Mouse (Mus musculus) Muller cell, postnatal 12 days (primary cell): Measurements from ENCODE around the gene Ephb4.

ENCODE experiments used
- DNase-seq: peaks from one replicate; pipeline ENCODE4 v3.0.0-alpha.2; 2015; ENCODE audit errors: inconsistent ontology term

Gene Ephb4

DNA sequence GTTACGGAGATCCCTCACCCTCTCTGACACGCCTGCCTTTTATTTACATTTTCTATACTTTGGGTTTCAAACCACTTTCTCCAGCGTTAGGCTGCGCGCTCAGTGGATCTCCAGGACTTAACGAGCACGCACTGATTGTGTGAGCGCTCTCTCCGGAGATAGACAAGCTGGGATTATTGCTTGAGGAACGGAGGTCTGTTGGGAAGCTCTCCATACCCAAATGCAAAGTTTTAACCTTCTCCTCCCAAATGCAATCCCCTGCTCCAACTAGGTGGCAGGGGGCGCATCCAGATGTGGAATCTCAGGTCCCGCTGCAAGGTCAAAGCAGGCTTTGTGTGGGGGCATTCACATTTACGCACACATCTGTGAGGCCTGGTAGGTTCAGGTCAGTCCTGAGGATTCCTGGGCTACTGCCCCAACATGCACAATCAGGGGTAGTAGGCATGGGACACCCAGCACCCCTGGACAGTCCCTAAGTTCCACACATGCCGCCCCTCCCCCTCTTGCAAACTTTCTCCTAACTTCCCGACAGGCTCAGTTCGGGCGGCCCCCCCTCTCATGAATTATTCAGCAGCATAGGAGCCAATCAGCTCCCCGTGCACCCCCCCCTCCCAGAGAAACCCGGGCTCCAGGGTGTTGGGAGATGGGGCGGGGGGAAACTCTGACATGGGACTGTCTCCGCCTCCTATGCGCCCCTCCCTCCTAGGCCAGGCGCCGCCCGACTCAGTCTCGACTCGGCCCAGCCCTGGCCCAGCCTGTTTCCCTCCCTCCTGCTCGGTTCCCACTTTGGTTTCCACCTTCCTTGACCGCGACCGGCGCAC lies at the start of gene Ephb4:
Gene Ephb4 (plus strand): TSS at position 726 of the 821 bp plus-strand sequence.
- DNase-seq: peak; percentile 98

DNA sequence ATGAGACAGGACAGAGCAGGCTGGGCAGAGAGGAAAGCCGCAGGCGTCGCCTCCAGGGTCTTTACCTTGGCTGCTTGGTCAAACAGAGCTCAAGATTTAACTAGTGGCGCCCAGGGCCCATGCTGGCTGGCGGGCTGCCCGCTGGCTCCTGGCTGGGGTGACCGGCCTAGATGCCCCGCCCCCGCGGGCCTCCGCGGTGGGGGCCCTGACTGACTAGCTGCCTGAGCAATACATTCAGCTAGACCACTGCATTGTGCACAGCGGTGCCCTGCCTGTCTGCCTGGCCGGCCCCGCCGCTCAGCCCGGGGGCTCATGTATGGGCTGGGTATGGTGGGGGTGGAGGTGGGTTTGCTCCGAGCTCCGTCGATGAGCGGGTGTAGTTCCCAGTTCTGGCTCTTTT lies 48.7 kb upstream of the Ephb4 start:
- peak; percentile 59 for DNase-seq

DNA sequence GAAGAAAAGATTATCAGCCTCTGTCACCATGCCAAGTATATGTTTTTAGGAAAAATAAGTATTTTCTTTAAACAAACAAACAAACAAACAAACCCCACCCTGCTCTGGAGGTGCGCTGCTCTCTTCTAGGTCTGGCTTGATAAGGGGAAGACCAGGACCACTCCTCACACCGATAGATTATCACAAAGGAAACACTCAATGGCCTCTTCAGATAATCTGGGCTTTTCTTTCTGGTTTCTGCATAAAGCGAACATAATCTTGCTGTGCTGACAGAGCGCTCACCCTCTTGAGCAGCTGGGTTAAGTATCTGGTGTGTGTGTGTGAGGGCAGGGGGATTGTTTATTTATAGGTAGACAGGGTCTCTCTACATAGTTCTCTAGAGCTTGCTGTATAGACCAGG lies 46.3 kb upstream of the Ephb4 start:
- no peak for DNase-seq

DNA sequence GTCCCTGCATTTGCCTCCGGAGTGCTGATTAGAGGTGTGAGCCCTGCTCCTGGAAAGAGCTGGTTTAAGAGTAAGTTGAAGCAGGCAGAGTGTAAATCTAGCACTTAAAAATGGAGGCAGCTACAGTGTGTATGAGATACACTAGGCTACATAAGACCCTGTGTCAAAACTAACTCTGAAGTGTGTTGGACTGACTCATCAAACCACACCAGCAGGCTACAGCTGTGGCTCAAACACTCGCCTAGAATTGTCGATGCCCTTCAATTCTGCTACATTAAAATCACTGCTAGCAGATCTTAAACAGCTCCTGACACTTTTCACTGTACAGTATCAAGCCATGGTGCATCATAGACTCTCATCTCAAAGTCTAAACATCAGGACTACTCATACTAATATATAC lies 45.7 kb upstream of the Ephb4 start:
- no peak for DNase-seq

DNA sequence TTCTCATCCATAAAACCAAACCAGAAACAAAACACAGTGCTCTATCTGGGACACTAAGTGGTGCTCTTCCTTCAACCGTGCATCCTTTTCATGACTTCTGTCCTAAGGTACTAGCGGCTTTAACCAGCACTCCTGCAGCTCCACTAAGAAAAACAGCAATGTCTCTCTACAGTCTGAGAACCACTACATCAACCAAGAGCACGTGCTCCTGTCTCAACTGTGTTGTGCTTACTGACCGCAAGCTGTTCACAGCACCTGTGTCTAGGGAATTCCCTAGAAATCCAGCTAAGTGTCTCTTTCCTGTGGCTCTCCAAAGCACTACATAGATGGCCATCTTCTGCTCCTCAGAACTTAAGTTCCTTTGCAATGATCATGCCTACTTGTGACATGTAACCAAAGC lies 45.1 kb upstream of the Ephb4 start:
- DNase-seq: no peak

DNA sequence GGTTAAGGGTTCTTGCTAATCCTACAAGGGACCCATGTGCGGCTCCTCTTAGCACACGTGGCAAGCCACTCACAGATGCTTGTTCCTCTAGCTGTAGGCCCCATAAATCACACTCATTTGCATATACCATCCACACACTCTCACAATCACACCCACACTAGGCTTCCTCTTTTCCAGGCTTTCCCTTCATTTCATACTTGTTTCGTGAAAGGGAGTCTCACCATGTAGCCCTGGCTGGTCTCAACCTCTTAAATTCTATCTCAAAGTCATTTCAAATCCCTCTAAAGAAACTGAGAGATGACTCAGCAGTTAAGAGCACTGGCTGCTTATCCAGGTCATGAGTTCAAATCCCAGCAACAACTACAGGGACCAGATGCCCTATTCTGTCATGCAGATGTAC lies 44.1 kb upstream of the Ephb4 start:
- no peak for DNase-seq

DNA sequence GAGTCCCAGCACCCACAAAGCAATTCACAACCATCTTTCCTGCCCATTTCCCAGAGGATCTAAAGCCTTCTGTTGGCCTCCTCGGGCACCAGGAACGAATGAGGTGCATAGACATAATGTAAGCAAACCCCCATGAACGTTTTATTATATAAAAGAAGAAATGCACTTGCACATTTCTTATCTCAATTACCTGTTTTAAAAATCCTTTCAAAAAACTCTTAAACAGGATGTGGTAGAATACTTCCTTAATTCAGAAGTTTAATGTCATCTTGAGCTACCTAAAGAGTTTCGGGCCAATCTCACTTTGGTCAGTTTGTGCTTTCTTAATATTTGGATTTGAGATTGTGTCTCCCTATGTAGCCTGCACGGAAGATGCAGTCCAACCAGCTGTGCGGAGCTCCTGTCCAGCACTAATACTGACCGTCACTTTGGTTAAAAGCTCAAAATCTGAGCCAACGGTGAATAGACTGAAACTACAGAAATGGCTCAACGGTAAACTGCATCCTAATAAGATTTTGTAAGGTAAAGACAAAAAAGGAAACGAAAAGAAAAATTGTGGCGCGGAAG lies 43.4 kb upstream of the Ephb4 start:
- no peak for DNase-seq

DNA sequence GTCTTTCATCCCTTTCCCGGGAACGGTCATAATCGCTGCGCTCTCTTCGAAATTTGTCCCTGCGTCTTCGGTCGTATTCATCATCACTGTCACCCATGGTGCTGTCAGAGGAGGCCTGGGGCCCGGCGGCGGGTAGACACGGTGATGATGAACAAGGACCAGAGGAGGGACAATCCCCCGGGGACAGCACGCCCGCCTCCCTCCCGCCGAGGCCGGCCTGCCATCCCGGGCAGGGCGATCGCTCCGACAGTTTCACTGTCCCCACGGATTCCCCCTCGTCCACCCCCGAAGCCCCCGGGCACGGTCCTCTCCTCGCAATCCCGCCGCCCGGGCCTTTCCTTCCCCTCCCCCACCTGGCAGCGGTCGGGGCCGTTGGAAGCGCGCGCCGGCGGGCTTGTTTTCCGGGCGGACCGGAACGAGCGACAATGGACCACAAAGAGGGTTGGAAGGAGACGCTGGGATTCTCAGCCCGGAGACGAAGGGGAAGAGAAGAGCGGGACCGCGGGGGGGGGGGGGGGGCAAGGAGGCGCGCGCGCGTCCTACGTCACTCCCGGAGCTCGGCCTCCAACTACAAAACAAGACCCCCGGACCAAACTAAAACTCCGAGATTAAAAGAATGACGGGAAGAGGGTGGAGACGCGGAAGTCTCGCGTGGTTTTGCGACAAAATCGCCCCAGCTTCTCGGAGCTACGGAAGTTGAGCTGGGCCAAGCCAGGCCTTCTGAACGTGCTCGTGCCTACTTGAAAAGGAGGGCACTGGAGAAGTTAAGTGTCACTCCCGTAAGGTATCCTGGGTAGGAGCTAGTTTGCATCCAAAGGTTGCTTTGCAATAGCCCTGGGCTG lies 42.6 kb upstream of the Ephb4 start, which contains the start of gene Srrt:
Gene Srrt (minus strand): TSS at position 604 of the 842 bp plus-strand sequence.
- peak; percentile 97 for DNase-seq

DNA sequence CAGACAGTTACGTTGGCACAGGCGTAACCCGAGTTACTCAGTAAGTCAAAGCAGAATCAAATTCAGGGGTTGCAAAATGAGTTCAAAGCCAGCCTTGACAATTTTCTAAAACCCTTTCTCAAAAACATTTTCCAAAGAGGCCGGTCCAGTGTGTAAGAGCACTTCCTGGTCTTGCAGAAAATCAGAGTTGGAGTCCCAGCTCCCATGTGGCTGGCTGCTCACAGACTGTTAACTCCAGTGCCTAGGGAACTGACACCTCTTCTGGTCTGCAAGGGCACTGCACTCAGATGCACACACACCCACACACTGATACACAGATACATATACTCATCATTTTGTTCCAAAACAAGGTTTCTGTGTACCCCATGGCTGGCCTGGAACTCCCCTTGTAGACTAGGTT lies 41.6 kb upstream of the Ephb4 start:
- no peak for DNase-seq

DNA sequence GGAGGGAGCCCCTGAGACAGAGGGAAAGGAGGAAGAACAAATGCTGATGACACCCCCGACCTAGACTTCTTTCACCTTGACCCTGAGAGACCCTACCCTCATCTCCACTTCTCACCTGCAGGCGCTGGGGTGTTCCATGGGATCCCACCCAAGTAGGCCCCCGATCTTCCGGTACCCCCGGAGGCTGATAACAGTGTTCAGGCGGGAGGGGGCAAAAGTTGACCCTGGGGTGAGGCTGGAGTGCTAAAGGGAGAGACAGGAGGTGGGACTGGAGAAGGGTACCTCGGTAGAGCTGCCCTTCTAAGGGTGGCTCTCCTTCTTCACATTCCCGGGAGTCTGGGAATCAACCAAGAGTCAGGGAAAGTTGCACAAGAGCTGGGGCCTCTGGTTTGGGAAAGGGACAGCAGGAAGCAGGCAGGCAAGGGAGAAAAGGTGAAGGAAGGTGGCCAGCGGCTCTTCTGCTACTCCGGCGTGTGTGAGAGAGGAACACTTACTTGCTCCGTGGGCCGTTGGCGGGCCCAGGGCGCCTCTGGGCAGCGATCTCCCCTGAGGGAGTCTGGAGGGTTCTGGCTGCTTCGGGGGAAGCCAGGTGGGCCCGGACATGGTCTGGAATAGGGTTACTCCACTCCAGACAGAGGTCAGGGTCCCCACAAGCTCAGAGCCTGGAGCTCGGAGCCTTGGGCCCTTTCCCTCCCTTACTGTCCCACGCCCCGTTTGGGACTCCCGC lies 36.3 kb upstream of the Ephb4 start:
- DNase-seq: no peak

DNA sequence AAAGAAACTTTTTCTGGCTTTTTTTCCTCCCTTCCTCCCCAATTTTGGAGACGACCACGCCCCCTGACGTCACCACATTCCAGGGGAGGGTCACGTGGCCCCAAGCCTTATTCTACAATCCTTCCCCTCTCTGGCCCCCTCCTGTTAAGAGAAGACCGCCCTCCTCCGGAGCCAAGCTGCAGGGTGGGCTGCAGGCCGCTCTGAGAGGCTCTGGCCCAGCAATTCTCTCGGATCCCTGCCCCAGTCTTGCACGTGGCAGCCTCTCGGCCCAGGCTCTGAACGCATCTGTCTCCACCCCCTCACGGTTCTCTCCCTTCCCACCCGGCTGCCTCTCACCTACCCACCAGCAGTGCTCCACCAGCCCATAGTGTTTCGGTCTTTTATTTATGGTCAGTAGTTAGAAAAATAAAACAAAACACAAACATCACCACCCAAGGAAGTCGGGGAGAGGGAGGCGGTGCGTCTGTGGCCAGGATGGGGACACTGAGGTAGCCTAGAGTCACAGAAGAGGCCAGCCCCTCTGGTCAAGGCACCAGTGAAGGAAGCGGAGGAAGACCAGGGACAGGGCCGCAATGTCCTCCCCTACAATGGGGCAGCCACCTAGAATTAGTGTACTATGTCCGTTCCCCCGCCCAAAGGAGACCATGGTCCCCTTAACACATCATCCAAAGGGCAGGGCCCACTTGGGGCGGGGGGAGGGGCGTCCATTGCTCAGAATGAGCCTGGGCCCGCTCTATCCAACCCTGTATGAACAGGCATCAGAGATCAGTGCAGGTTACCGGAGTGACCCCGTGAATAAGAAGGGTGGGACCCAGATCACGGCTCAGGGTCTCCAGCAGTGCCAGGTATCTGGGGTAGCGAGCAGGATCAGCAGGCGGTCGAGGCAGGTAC lies 35.5 kb upstream of the Ephb4 start, which contains the start of gene Trip6:
Gene Trip6 (minus strand): TSS at position 212 of the 891 bp plus-strand sequence.
- DNase-seq: peak; percentile 97

DNA sequence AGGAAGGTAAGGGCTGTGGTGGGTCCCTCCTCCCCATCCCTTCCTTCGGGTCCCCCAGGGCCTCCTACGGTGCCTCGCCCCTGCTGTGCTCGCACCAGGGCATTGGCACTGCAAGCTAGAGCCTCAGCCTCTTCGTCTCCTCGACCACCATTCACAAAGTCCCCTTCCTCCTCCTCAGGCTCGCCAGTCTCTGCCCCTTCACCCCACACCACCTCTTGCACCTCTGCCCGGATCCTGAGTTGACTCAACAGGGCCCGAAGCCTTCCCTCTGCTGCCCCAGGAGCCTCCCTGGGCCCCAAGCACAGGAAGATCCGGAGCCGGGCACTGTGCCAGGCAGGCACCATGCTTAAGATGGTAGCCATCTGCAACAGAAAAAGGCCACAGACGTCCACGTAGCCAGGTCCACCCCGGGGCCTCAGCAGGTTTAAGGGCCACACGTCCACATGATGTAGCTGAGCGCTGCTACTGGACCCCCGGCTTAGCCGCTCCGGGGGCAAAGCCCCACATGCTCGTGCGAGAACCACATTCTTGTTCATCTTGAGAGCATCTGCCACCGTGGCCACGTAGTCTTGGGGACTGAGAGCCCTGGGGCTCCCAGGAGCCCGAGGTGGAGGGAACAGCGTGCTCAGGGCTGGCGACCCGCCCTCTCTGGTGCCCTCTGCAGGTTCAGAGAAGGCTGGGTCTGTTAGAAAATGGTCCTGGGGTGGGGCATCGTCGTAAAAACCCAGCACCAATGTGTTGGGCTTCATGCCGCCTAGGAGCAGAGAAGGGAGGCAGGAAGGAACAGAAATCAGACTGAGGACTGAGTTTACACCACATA lies 34.6 kb upstream of the Ephb4 start:
- DNase-seq: no peak

DNA sequence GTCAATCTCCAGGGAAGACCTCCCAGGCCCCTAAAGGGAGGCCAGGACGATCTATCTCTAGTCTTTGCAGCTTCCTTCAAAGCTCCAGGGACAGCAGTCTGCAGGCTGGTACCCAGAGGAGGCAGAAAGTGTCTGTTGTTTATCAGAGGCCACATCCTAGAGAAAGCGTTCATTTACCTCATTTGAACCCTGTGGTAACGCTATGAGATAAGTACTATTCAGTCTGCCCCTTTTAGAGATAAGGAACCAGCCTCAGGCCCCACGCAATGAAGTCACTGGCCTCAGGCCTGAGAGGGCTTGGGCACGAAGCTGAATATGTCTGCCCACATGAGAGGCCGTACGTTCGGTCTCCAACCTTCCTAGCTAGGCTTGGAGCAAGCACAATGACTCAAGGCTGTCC lies 32.5 kb upstream of the Ephb4 start:
- DNase-seq: no peak

DNA sequence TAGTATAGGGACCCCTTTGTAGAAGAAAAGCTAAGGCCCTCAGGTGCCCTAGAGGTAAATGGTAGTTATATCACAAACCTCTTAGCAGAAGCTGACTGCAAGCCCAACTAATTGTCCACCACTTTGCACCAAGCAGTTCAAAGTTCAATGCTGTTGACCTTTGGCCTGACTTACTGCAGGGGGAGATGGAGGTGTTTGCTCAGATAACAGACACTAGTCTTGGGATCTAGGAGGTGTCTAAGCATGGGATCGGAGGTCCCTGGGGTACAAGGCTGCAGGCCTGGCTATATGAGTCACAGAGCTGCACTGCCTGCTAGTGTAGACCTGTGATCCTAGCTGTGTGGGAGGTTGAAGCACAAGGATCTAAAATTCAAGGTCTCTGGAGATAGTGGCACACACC lies 31.3 kb upstream of the Ephb4 start:
- DNase-seq: no peak

DNA sequence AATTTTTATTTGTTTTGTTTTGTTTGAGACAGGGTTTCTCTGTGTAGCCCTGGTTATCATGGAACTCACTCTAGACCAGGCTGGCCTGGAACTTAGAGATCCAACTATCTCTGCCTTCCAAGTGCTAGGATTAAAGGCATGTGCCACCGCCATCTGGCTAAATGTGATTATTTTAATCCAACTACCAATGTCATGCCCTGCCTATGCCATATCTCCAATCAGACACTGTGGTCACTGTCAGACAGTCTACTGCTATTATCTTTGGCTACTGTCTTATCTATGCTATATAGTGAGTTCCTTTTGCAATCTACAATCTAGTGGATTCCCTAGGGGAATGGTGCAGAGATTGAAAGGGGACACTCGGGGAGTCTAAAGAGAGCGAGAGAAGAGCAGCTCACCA lies 28.9 kb upstream of the Ephb4 start:
- no peak for DNase-seq

DNA sequence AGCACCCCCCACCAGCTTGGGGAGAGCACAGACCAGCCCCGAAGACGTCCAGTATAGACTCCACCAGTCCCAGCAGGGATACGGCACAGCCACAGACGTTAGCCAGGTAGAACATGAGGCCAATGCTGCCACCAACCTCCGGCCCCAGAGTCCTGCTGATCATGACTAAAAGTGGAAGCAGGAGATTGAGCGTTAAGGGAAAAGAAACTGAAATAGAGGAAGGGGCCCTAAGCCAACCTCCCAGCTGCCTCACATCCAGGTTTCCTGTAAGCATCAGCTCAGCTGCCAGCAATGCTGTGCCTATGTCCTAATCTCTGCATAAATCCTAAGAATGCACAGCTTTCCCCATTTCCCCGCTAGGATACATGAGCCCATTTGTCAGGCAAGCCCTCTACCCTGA lies 19.0 kb upstream of the Ephb4 start:
- DNase-seq: no peak

DNA sequence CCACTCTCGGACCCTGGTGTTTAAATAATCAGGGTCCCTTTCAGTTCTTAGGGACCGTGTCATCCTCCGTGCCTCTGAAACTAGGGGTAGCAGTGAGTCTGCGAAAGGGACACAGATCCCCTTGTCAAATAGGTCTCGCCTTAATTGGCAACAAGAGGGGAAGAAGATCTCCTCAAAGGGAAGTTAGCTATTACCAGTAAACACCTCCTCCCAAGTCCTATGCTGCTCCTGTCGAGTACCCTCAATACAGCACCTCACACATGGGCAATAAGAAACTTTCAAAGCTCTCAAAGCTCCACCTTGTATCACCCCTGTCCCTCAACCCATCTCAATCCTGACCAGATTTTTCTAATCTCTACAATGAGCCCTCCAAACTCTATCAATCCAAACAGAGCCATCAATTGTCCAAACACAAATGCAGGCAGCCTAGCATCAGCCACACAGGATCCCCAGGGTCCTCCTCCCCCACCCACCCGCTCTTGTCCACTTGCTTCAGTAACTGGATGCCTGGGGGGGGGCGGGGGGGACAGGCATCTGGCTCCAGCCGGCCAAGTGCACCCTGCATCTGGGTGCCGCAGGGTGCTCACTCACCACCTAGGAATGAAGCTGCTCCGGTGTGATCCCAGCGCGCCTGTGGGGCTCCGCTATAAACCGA lies 16.9 kb upstream of the Ephb4 start:
- no peak for DNase-seq

DNA sequence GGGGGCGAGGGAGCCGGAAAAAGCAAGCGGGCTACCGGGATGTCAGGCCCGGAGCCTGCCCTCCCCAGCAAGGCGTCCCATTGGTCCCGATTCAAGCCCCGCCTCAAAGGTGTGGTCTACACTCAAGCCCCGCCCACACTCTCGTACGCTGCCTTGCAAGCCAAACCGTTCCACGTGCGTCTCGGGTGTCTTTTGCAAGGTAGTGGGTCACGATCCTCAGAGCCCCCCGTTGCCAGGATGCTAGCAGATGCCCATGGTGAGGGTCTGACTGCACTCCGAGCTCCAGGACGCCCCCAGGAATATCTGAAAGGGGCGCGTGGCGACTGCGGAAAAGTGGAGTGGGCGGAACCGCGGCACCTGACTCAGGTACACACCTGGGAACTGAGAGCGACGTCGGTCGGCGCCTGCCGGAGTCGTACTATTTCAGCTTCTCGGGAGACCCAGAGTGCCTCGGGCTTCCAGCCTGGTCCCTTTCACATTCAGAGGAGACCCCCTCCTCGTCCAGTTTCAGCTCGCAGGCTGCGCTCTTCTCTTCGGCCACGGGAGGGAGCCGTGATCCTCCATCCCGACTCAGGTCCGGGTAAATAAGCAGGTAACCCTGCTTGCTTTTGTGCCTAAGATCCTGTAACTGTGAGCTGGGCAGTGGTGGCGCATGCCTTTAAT lies 16.3 kb upstream of the Ephb4 start, which contains the start of gene Slc12a9:
Gene Slc12a9 (minus strand): TSS at position 86 of the 663 bp plus-strand sequence.
- peak; percentile 92 for DNase-seq

DNA sequence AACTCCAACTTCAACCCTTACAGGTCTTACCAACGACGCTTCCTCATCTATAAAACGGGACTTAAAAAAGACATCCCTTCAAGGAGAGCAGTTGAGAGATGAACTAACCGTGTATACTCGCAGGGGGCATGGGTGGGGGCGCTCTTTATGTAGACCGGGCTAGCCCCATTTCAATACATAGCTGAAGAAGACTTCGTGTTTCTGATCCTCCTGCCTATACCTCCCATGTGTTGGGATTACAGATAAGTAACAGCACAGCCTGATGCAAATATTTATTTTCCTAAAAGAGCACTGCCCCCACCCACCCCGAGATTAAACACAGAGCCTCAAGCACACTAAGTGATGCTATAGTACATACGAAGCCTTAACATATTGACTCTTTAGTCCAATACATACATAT lies 15.6 kb upstream of the Ephb4 start:
- no peak for DNase-seq
